Mouse (Mus musculus): ENCODE measurements around the gene Atp6v1e2. TPM values are rescaled to one million over a fixed set of nuclear protein-coding genes. Genes with fewer than 3 reads are reported as not detected.

Gene Atp6v1e2
- not detected for total RNA-seq (2021)
- long read RNA-seq, experiment 1, result 0 reads
- long read RNA-seq, experiment 2, result 0 reads

DNA sequence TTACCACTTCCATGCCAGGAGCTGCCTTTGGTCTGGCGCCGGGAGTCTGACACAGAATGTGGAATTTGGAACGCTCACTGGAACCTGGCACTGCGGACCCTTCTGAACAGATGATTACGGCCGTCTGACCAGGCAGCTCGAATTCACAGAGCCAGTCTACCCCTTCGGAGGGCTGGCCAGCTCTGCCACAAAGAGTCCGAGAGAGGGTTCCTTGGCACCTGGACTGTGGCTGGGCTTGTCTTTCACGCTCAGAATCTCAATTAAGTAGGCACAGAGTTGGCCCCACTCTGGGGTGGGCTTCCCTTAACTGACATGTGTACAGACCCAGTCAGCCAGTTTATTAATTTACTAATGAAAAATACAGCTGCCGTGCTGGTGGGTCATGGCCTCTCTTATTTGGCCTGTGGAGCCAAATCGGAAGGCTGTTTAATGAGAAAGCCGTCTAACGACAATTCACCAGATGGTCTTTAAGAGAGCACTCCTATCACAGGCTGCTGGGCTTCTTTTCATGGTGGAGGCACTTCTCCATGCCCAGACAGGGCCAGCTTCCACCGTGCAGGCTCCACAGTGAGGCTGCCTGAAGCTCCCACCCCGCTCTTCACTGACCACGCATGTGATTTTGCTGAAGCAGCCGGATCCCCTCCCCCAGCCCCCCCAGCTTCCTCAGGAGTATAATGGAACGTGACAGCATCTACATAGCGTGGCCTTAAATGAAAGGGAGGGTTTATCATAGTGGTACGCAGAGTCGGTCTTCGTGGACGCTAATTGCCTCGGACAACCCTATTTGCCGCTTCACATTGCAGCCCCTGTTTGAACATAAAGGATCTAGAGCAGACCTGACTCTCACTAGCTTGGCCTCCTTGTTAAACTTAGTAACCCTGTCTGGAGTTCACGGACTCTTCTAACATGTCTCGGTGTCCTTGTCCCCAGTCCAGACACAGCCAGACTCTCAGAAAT is at the start of gene Atp6v1e2:
TSS of gene Atp6v1e2 (minus strand) at position 58 of the 957 bp plus-strand sequence.
- DNase-seq, result no peak

DNA sequence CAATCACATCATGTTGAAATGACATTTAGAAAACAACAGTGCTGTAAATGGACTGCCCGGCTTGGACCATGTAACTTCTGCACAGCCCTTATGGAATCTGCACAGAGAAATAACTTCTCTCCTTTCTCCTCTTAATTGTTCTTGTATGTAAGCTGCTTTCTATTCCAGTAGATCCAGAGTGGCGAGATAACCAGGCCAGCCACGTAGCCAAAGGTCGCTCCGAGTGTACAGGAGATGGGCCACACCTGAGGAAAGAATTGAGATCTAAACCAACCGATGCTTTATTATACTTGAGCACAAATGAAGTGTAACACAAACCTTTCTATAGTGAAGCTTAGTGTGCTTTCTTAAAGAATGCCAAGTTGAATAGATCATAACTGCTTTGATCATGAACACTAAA is 49.6 kb upstream of the Atp6v1e2 start:
- DNase-seq, result no peak

DNA sequence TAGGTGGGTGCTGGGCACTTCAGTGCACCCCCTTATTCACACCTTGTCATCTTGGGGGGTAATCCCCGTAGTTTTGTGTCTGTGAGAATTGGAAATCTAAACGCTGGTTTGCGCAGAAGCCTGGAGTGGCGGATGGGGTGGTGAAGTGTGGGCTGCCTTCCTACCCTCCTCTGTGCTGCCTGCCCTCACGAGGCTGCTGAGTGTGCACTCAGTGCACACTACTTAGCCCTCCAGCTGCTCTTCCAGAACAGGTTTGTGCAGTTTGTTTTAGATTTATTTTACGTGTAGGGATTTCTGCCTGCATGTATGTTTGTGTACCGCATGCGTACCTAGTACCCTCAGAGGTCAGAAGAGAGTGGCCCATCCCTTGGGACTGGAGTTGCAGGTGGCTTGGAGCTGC is 43.6 kb upstream of the Atp6v1e2 start:
- no peak for DNase-seq

DNA sequence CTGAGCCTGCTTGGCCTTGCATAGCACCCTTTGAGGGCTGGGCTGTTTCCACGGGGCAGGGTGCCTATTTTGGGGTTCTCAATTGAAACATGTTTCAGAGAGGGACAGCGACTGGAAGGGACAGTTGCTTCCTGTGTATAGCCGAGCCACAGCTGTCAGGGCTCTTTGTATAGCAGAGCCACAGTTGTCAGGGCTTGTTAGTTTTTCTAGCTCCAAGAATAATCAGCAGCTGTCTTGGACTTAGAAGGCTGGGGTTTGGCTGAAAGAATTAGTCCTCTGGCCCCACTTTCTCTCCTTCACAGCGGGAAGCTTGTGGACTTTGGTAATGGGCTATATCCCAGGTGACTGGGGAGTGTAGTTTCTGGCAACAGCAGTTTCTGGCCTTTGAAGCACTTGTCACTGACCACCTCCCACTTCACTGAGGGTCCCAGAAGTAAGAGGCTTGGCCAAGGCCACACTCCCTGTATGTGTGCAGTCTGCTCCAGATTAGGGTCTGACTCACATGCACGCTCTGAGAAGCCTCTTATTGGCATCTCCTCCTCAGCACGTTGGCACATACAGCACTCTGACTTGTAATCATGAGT is 41.0 kb upstream of the Atp6v1e2 start:
- DNase-seq, result peak; percentile 49 to 53

DNA sequence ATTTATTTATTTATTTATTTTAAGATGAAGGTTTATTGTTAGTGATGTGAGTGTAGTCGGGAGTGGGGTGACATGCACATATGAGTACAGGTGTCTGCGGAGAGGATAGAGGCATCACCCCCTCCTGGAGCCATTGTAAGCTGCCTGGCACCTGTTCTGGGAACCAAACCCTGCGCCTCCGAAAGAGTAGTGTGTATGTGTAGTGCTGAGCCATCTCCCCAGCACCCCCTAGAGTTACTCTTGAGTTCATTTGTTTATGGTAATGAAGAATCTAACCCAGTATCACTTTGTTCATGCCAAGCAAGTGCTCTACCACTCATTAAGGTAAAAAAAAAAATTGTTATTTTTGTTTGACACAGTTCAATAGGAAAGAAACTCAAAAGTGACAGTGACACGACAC is 40.5 kb upstream of the Atp6v1e2 start:
- DNase-seq, result no peak

DNA sequence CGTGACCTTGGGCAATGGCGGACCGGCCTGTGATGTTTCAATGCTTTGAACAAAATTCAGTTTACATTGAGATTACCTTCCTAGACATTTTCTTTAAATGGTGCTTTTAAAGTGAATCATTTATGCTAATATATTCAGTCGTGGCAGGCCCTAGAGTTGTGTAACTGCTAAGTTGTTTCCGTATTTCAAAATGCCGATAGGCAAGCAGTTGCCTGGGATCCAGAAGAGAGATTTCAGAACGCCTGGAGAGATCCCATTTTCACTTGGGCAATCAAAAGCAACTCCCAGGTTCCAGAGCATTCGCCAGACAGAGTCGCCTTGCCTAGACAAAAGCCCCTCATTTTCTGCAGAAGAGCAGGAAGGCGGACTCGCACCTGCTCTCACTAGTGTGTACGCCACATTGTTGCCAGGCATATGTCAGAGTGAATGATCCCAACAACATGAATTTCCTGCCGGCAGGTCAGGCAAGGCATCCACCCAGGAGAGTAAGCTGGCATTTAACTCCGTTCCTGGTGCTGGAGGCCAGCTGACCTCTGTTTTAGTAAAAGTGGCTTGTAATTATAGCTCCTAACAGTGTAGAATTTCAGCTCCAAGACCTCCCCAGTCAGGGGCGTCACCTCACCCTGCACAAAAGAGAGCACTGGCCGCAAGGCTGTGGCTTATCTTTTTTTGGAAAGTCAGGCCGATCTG is 38.9 kb upstream of the Atp6v1e2 start:
- peak; percentile 40 to 50 for DNase-seq

DNA sequence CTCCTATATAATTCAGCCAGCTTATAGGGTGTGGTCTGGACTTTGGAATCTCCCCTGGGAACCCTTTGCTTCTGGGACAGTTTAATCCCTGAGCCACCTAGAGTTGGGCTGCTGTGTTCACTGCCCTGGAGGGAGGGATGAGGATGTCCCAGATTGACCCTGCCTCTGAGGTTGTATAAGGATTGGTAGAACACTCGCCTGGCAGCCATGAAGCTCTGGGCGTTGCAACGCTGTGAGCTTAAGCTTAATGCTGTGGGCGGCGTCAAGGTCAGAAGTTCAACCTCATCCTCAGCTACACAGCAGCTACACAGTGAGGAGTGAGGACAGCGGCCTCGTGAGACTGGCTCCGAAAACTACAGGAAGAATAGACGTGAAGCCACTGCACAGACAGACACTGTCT is 34.8 kb upstream of the Atp6v1e2 start:
- peak; percentile 49 to 52 for DNase-seq

DNA sequence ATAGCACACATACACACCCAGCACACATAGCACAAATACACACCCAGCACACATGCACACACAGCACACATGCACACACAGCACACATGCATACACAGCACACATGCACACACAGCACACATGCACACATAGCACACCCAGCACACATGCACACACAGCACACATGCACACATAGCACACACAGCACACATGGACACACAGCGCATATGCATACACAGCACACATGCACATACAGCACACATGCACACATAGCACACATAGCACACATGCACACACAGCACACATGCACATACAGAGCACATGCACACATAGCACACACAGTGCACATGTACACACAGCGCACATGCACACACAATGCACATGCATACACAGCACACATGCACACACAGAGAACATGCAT is 34.0 kb upstream of the Atp6v1e2 start:
- DNase-seq, result no peak

DNA sequence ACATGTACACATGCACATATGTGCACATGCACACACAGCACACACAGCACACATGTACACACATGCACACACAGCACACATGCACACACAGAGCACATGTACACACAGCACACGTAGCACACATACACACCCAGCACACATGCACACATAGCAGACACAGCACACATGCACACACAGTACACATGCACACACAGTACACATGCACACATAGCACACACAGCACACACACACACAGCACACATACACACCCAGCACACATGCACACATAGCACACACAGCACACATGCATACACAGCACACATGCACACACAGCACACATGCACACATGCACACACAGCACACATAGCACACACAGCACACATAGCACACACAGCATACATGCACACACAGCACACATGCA is 33.5 kb upstream of the Atp6v1e2 start:
- DNase-seq, result no peak

DNA sequence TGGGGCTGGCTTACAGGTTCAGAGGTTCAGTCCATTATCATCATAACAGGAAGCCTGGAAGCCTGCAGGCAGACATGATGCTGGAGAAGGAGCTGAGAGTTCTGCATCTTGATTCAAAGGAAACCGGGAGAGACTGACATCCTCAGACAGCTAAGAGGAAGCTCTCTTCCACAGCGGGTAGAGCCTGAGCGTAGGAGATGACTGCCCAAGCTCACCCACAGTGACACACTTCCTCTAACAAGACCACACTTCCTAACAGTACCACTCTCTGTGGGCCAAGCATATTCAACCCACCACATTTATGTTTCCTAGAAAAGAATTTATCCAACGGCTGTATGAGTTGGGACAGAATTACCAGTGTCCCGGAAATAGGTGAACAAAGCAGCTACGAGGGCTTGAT is 30.8 kb upstream of the Atp6v1e2 start:
- peak in 1 of 2 experiments; percentile 35 for DNase-seq

DNA sequence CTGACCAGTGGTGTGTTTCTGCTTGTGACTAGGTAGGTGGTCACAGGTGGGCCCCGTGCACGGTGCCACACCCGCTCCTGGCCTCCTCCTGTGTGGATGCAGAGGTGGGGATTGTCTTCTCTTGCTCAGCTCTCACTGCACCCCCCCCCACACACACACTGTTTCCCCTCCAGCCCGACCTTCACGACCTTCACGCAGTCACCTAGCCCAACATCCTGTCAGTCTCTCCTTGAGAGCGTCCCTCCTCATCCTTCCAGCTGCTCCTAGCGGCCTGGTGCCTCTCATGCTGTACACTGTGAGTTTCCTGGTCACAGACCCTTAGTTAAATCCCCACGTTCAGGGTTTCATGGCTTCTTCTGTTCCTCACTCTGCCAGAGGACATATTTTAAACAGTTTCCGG is 28.7 kb upstream of the Atp6v1e2 start:
- DNase-seq, result peak in 1 of 2 experiments; percentile 5

DNA sequence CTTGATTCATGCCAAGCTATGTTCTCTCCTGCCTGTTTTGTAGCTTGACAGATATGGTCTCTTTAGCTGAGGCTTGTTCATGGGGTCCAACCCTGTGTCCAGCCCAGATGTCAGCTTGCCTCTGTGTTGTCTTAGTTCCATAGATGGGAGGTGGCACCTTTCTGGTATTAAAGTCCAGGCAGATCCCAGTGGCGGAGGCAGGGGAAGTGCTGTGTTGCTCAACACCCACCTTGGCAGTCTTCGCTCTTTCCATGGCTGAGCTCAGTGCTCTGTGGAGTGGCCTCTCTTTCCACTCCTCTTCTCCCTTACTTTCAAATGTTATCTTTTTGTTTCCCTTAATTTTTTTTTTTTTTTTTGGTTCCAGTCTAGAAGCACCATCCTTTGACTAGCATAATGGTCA is 25.4 kb upstream of the Atp6v1e2 start:
- peak in 1 of 2 experiments; percentile 15 for DNase-seq

DNA sequence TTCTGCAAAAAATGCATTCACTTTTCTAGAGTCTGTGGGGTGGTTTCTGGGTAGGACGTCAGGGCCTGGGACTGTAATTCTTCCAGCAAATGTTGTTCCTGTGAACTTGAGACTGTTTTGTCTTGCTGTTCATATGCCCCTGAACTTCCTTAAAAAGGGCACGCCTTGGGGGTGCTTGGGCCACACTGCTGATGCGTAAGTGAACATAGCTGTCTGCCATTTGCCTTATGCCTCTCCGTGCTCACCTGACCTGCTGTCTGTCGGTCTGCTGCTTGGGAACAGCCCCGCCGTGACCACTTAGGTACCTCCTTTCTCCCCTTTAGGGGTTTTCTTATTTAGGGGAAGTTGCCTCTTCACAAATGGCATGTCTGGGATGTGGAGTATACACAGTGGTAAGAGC is 24.2 kb upstream of the Atp6v1e2 start:
- DNase-seq, result peak in 1 of 2 experiments; percentile 7

DNA sequence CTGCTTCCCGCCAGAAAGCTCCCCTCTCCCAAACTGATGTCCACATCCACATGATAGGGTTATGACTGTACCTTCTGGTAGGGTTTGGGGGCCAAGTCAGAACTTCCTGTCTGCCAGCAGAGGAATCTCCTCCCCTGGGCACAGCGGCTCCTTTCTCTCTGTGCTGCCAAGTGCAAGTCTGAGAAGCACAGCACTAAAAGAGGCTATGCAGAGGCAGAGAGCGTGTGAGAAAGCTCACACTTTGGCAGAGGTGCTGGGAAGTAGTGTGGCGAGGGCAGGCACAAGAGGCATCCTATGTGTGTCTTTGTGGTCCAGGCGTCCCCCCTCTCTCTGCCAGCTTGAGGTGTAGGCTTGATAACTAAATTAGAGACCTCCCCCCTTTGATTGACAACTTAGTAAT is 23.3 kb upstream of the Atp6v1e2 start:
- DNase-seq, result peak in 1 of 2 experiments; percentile 10

DNA sequence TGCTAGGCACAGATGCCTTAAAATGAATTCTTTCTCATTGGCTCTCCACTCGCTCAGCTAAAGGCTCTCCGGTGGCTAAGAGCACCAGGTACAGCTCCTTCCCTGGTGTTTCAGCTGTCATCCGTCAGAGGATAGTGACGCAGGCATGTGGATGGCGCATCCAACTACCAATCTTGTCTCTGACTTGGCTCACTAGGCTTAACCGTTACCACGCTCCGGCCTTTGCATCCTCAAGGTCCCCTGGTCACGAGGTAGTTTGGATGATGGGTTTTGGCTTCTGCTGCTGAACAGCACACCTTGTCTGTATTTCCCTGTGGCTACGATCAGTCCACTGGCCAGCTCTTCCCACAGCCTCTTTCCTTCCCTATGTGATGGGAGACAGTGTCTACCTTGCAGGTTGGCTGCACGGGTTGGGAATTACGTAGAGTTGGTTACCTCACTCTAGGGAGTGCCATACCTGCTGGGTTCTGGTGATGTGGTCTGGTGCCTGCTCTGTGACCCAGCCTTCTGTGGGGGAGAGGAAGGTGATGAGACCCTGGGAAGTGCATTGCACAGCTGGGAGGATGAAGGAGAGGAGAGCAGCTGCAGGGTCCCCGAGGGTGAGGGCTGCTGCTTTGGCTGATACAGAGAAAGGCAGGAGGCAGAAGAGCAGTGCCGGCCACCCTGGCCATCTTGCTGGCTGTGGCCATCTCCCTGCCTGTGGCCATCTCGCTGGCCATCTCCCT is 22.5 kb upstream of the Atp6v1e2 start:
- peak in 1 of 2 experiments; percentile 1 for DNase-seq

DNA sequence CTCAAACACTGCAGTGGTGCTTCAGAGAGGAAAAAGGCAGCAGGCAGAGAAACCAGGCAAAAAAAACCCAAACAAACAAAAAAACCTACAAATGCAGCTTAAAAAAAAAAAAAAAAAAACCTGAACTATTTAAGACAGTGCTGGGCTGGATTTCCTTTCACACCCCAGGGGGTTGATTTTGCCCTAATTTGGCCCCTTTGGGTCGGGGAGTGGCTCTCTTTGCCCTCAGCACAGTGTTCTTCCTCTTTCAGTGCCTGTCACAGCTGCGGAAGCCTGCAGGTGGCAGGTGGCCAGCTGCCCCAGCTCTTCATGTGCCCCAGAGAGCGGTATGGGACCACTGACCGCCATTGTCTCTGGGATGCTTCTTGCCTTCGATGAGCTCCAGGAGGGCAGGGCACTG is 21.9 kb upstream of the Atp6v1e2 start:
- DNase-seq, result peak in 1 of 2 experiments; percentile 64

DNA sequence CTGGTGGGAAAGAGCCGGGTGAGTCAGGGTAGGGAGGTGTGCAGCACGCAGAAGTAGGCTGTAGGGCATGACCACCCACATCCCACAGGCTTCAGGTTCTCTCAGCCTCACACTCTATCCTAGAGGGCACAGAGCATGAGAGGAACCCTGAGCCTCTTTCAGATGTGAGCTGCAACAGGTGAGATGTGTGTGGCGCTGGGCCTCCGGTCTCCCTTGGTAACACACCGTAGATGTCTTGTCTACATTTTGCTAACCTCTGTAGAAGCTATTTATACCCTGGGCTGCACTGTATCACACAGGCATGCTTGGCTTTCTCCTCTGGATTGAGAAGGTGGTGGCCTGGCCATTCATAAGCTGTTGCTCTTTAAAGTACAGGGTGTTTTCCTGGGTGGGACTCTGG is 20.9 kb upstream of the Atp6v1e2 start:
- DNase-seq, result no peak

DNA sequence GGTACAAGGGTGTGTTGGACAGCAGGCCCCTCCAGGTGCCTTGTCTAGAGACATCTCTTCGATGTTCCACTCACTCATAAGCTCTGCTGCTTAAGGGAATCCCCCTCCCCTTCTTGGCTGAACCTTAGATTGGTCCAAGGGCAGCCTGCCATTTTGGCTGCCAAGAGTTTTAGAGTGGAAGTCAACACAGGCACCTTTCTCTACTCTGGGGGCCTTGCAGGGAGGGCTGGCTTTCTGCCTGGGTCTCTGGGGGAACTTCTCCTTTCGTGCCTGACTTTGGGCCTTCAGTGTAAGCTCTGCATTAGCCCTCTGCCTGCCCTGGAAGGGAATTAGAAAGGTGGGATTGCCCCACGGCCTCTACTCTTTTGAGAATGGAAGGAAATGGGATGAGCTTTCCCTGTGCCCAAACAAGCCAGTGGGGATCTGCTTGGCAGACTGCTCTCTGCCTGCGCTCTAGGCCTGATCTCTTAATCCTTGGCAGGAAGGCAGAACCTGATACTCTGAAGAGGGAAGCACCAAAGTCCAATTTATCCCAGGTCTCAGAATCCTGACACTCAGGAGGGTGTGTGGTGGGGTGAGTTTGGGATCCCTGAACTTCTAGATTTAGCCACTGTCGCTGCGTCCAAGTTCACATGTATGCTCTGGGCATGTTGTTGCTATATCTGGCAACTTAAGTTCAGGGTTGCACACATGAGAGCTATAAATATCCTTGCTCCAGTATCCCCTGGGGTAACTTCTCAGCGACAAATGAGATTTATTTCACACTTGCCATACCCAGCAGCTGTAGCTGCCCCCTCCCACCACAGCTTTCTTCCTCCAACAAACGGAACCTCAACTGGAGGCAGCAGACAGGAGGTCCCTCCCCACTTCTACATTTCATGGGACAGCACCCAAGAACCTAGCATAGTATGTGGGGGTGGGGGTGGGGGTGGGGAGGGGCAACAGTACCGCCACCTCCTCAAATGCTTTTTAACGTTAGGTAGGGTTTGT is 20.1 kb upstream of the Atp6v1e2 start:
- peak; percentile 58 to 63 for DNase-seq

DNA sequence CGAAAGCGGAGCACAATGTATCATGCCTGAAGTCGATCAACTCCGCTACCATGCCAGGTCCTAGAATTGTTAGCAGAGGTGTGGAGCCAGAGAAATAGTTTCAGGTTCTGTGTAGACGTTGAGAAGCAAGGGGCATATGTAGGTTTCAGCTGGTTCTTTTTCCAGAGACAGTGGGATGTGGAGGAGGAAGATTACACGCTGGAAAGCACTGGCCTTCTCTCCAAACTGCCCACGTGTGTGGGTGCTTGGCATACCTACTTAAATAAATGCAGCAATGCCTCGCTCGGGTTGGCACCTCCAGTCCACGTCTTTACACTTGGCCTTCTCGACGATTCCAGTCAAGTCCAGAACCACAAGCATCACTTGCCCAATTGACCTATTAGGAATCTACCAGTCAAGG is 19.4 kb upstream of the Atp6v1e2 start:
- DNase-seq, result no peak

DNA sequence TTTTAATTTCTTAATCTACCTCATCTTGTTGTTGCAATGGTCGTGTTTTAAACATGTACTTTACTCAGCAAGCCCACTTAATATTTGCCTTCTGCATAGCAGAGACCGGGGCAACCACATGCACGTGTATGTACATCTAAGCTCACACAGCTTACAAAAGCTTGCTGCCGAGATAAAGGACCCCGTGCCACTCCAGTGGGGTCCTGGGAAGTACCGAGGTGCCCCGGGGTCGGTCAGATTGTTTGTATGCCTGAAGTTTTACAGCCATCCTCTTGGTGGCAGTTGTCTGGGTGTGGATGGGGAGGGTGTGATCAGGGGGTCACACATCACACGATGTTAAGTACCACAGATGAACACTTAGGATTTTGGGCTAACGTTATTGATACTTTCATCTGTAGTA is 18.3 kb upstream of the Atp6v1e2 start:
- DNase-seq, result no peak

DNA sequence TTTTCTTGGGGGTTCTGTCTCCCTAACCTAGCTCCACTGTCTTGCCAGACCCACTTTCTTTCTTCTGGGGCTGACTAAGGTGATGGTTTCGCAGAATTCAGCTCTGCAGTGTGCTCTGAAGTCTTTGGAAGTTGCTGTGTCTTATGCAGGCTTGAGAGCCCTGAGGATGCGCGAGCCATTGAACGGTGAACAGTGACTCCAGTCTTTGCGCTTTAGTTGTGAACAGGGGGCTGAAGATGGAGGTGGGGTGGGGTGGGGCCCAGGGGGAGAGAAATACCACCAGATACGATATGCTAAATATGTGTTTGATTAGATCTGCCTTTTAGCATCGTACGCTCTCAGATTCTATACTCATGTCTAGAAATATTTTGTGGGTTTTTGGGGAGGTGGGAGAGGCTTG is 17.4 kb upstream of the Atp6v1e2 start:
- no peak for DNase-seq
